Comparison of ENCODE assay signal across 10 mouse cellular contexts in genomic region chr19:10719751-10720150, GRCm38 (mm10). TPM values are rescaled to one million over a fixed set of nuclear protein-coding genes. Genes with fewer than 3 reads are reported as not detected.
A peak's percentile ranks its signal among the peaks of the same experiment; 100 is the strongest.
DNase-seq lines count a peak whose midpoint lies in the region; ATAC-seq lines count a peak whose summit lies in the region.
"Had no signal": no experiment of that assay in that cellular context is flagged by ENCODE, and none has a peak within 500 bp of the region (broad histone marks: within the 10 kb centered on the region; RNA-seq: fewer than 3 reads in every experiment).

No protein-coding gene starts in this region.

- H3K27me3 ChIP-seq in neural tube, embryonic 12.5 days (replicated peaks): no peaks in the 10 kb centered on the region
- no peaks in the 10 kb centered on the region for H3K27me3 ChIP-seq in stomach, embryonic 15.5 days (replicated peaks)

- no peak overlapping the region for H3K4me2 ChIP-seq in neural tube, embryonic 12.5 days (replicated peaks)
- no peak overlapping the region for H3K4me2 ChIP-seq in stomach, embryonic 15.5 days
- H3K4me2 ChIP-seq: liver, embryonic 13.5 days had no signal

- no peaks in the 10 kb centered on the region for H3K9me3 ChIP-seq in neural tube, embryonic 12.5 days
- no peaks in the 10 kb centered on the region for H3K9me3 ChIP-seq in stomach, embryonic 15.5 days
- H3K9me3 ChIP-seq: liver, embryonic 13.5 days had no signal

- H3K4me3 ChIP-seq in neural tube, embryonic 12.5 days: no peak overlapping the region
- H3K4me3 ChIP-seq in stomach, embryonic 15.5 days (replicated peaks): no peak overlapping the region
- H3K4me3 ChIP-seq: liver, embryonic 13.5 days had no signal

- peaks cover 16% of the 10 kb centered on the region for H3K4me1 ChIP-seq in neural tube, embryonic 12.5 days
- 0 out of 2 replicates have a peak, but pooled peaks cover 17% of the 10 kb centered on the region for H3K4me1 ChIP-seq in stomach, embryonic 15.5 days

- no peak overlapping the region for H3K27ac ChIP-seq in neural tube, embryonic 12.5 days
- H3K27ac ChIP-seq in stomach, embryonic 15.5 days: no peak overlapping the region
- H3K27ac ChIP-seq: liver, embryonic 13.5 days had no signal

- WGBS in neural tube, embryonic 12.5 days: 11% methylated on average over 2 of the region's 2 CpGs
- 24% methylated on average over 2 of the region's 2 CpGs for WGBS in stomach, embryonic 15.5 days

- no peak for DNase-seq in cerebellum, postnatal 4 days (ENCODE audit: low spot score in 2 of 2)
- no peak for DNase-seq in neural tube, embryonic 10.5 days (ENCODE audit: extremely low spot score, low spot score)
- peak; percentile 8 for DNase-seq in hindlimb bud, embryonic 11.5 days (ENCODE audit: extremely low spot score, low read depth, low spot score)
- DNase-seq in ovary, postnatal 10 days (ENCODE audit: low spot score): no peak
- DNase-seq in liver: no peak
- DNase-seq: kidney, postnatal 25 days; liver, embryonic 13.5 days had no signal

- ATAC-seq in cerebellum, adult (ENCODE audit: insufficient number of reproducible peaks, low FRiP score, low TSS enrichment): peak; percentile 63; the same call in 1 of the 2 replicates
- ATAC-seq in neural tube, embryonic 12.5 days (ENCODE audit: low FRiP score, low read depth): peak; percentile 14; the same call in 1 of the 2 replicates
- ATAC-seq in stomach, embryonic 15.5 days (ENCODE audit: insufficient read depth, low FRiP score, low read depth): 0 out of 2 replicates have a peak, but pooled peaks have one; percentile 8

- H3K36me3 ChIP-seq in neural tube, embryonic 12.5 days: no peaks in the 10 kb centered on the region
- no peaks in the 10 kb centered on the region for H3K36me3 ChIP-seq in stomach, embryonic 15.5 days
- H3K36me3 ChIP-seq: liver, embryonic 13.5 days had no signal

- H3K9ac ChIP-seq in neural tube, embryonic 12.5 days: no peak overlapping the region
- no peak overlapping the region for H3K9ac ChIP-seq in stomach, embryonic 15.5 days
- H3K9ac ChIP-seq: liver, embryonic 13.5 days had no signal

RNA-seq across cellular contexts. Expression of gene Cd5, which starts 19.1 kb away (rescaled TPM):
- 0.08 TPM in 1 of 2 replicates, not detected in the other for polyA plus RNA-seq in neural tube, embryonic 12.5 days (2016; fragmentation: Nextera tagmentation; extraction: Ambion mirVana)
- 0.85 and 1.9 TPM in 2 replicates for polyA plus RNA-seq in stomach, embryonic 15.5 days (2015; fragmentation: Nextera tagmentation; extraction: Ambion mirVana)
- polyA plus RNA-seq: liver, embryonic 13.5 days had no signal

RNA-seq across cellular contexts. Expression of gene Vps37c, which starts 31.2 kb away (rescaled TPM):
- polyA plus RNA-seq in neural tube, embryonic 12.5 days (2016; fragmentation: Nextera tagmentation; extraction: Ambion mirVana): 33.8 and 39.2 TPM in 2 replicates
- polyA plus RNA-seq in stomach, embryonic 15.5 days (2015; fragmentation: Nextera tagmentation; extraction: Ambion mirVana): 34.0 and 40.2 TPM in 2 replicates

RNA-seq across cellular contexts. Expression of gene Pga5, which starts 41.9 kb away (rescaled TPM):
- not detected in 2 replicates for polyA plus RNA-seq in neural tube, embryonic 12.5 days (2016; fragmentation: Nextera tagmentation; extraction: Ambion mirVana)
- 28.0 and 59.2 TPM in 2 replicates for polyA plus RNA-seq in stomach, embryonic 15.5 days (2015; fragmentation: Nextera tagmentation; extraction: Ambion mirVana)
- polyA plus RNA-seq: liver, embryonic 13.5 days had no signal

Comparison
In these comparisons a context has a peak if more than half of its experiments do, and no peak if none do; other contexts are left out.
1. ATAC-seq: peak in every context shown above with its lines; median percentile 63 in cerebellum, adult; 14 in neural tube, embryonic 12.5 days; 8 in stomach, embryonic 15.5 days.
2. RNA of gene Pga5, which starts 41.9 kb away (polyA plus RNA-seq): 28.0 to 59.2 TPM in stomach, embryonic 15.5 days; not detected in neural tube, embryonic 12.5 days; every median in the first group is over 10 times any median in the second.